Mouse (Mus musculus) neural tube, embryonic 15.5 days (tissue): ENCODE data around the gene Smurf2. TPM values are rescaled to one million over a fixed set of nuclear protein-coding genes. Genes with fewer than 3 reads are reported as not detected.

Experiments
- microRNA-seq: library from miRNA; unstranded; fragments of <30 nt; microRNA quantifications from one replicate; pipeline ENCODE4, GENCODE M21; 2017
- polyA plus RNA-seq: library from polyadenylated mRNA; unstranded; fragments of >200 nt; fragmentation: Nextera tagmentation; extraction: Ambion mirVana; gene quantifications from 2 replicates; pipeline ENCODE4 v1.2.1, GENCODE M21; 2015

Smurf2 gene
- polyA plus RNA-seq, 1 experiment from 2014 or later, result 11.4 TPM

Small RNA genes lying within 50 kb of the gene (microRNA-seq; reads per million reads assigned to microRNA genes)
- not detected for gene Gm25994
- not detected for gene Gm27322
- 10.4 reads per million, percentile 26 among the genes with 10 or more reads in this experiment for gene Mir3064

Other genes with a start within 250 kb of the Smurf2 start
- gene Pecam1, start 170.1 kb downstream of the Smurf2 start, polyA plus RNA-seq, result 14.4 and 27.3 TPM in 2 replicates
- gene Milr1, start 169.5 kb downstream of the Smurf2 start, polyA plus RNA-seq, result 0.46 and 3.5 TPM in 2 replicates
- 9.1 and 11.5 TPM in 2 replicates for gene Polg2, start 141.2 kb downstream of the Smurf2 start, polyA plus RNA-seq
- 337 and 338 TPM in 2 replicates for gene Ddx5, start 131.5 kb downstream of the Smurf2 start, polyA plus RNA-seq
- 15.1 and 16.3 TPM in 2 replicates for gene Cep95, start 131.5 kb downstream of the Smurf2 start, polyA plus RNA-seq
- gene Kpna2, start 78.8 kb upstream of the Smurf2 start, polyA plus RNA-seq, result 120 and 190 TPM in 2 replicates
- gene 1810010H24Rik, start 105.0 kb upstream of the Smurf2 start, polyA plus RNA-seq, result 6.6 and 7.6 TPM in 2 replicates
- 26.6 and 27.5 TPM in 2 replicates for gene Bptf, start 211.4 kb upstream of the Smurf2 start, polyA plus RNA-seq